Mouse (Mus musculus) megakaryocyte, embryonic 14.5 days (primary cell): ENCODE measurements around the gene Dstn. TPM values are rescaled to one million over a fixed set of nuclear protein-coding genes. Genes with fewer than 3 reads are reported as not detected.

Experiments used
- H3K27me3 ChIP-seq: replicated peaks from 2 replicates; pipeline ENCODE3; 2012; ENCODE audit warnings: inconsistent platforms
- H3K36me3 ChIP-seq: replicated peaks from 2 replicates; pipeline ENCODE3; 2012; ENCODE audit warnings: low read length, inconsistent platforms, mixed read lengths
- H3K4me1 ChIP-seq: 2 replicates; pipeline ENCODE4 v1.6.1; 2012; ENCODE audit warnings: inconsistent platforms
- H3K4me3 ChIP-seq: replicated peaks from 2 replicates; pipeline ENCODE3; 2012; ENCODE audit warnings: moderate library complexity, mild to moderate bottlenecking, inconsistent platforms
- H3K9me3 ChIP-seq: 2 replicates; pipeline ENCODE4 v1.6.1; 2012; ENCODE audit warnings: inconsistent platforms
- FLI1 ChIP-seq: IDR thresholded peaks from 2 replicates; pipeline ENCODE4 v1.6.1; 2012; ENCODE audit warnings: low read length, inconsistent platforms, mixed read lengths
- GATA1 ChIP-seq: IDR thresholded peaks from 3 replicates; pipeline ENCODE4 v1.6.1; 2012; ENCODE audit warnings: mixed read lengths, low read length, inconsistent platforms, borderline replicate concordance
- polyA plus RNA-seq: library from polyadenylated mRNA; stranded (reverse); fragments of >175 nt; gene quantifications from 2 replicates; pipeline ENCODE4 v1.2.3, GENCODE M21; 2012; ENCODE audit warnings: low replicate concordance; ENCODE audit not compliant: insufficient read depth

The Dstn gene
- polyA plus RNA-seq, 1 experiment = 18.3 TPM

GRCm38 (mm10) chr2:143973161-143973560 is 58.0 kb downstream of the Dstn start:
- no peak overlapping the region for H3K4me3 ChIP-seq
- no peak for TF ChIP-seq GATA1
- TF ChIP-seq FLI1 = no peak
- peaks cover 43% of the 10 kb centered on the region for H3K4me1 ChIP-seq
- H3K27me3 ChIP-seq = no peaks in the 10 kb centered on the region
- H3K36me3 ChIP-seq = peaks cover 94% of the 10 kb centered on the region
- H3K9me3 ChIP-seq = no peaks in the 10 kb centered on the region

- H3K36me3 ChIP-seq = peaks cover 94% of the 10 kb centered on the region
- H3K9me3 ChIP-seq = no peaks in the 10 kb centered on the region
- TF ChIP-seq FLI1 (no peak), GATA1 (no peak)
- peaks cover 61% of the 10 kb centered on the region for H3K4me1 ChIP-seq
- no peak overlapping the region for H3K4me3 ChIP-seq
- H3K27me3 ChIP-seq = no peaks in the 10 kb centered on the region
Observed at GRCm38 (mm10) chr2:143975146-143975649, 60.1 kb downstream of the Dstn start.

- TF ChIP-seq FLI1 = no peak
- no peak for TF ChIP-seq GATA1
- peaks cover 95% of the 10 kb centered on the region for H3K36me3 ChIP-seq
Observed at GRCm38 (mm10) chr2:143978444-143979147, 63.5 kb downstream of the Dstn start.

GRCm38 (mm10) chr2:143980781-143981398 is 65.8 kb downstream of the Dstn start:
- Histone ChIP-seq H3K36me3 (peaks cover 96% of the 10 kb centered on the region), H3K4me3 (no peak overlapping the region), H3K9me3 (no peaks in the 10 kb centered on the region), H3K27me3 (no peaks in the 10 kb centered on the region), H3K4me1 (peaks cover 85% of the 10 kb centered on the region)
- TF ChIP-seq GATA1 = no peak
- TF ChIP-seq FLI1 = no peak

More at GRCm38 (mm10) chr2:143978444-143979147, 63.5 kb downstream of the Dstn start:
- Histone ChIP-seq H3K9me3 (no peaks in the 10 kb centered on the region), H3K4me1 (peaks cover 85% of the 10 kb centered on the region), H3K4me3 (no peak overlapping the region), H3K27me3 (no peaks in the 10 kb centered on the region)

- no peak for TF ChIP-seq FLI1
- no peak for TF ChIP-seq GATA1
- H3K36me3 ChIP-seq = peaks cover 96% of the 10 kb centered on the region
Observed at GRCm38 (mm10) chr2:143982152-143982551, 67.0 kb downstream of the Dstn start.

GRCm38 (mm10) chr2:143982901-143983300 is 67.8 kb downstream of the Dstn start:
- H3K27me3 ChIP-seq = no peaks in the 10 kb centered on the region
- peaks cover 81% of the 10 kb centered on the region for H3K4me1 ChIP-seq
- H3K9me3 ChIP-seq = no peaks in the 10 kb centered on the region
- H3K4me3 ChIP-seq = no peak overlapping the region
- peaks cover 99% of the 10 kb centered on the region for H3K36me3 ChIP-seq
- TF ChIP-seq GATA1 (no peak), FLI1 (no peak)

More at GRCm38 (mm10) chr2:143982152-143982551, 67.0 kb downstream of the Dstn start:
- Histone ChIP-seq H3K4me1 (peaks cover 78% of the 10 kb centered on the region), H3K27me3 (no peaks in the 10 kb centered on the region), H3K9me3 (no peaks in the 10 kb centered on the region), H3K4me3 (no peak overlapping the region)

GRCm38 (mm10) chr2:143983482-143983881 is 68.4 kb downstream of the Dstn start:
- H3K4me1 ChIP-seq = peaks cover 80% of the 10 kb centered on the region
- H3K27me3 ChIP-seq = no peaks in the 10 kb centered on the region
- no peaks in the 10 kb centered on the region for H3K9me3 ChIP-seq
- H3K4me3 ChIP-seq = no peak overlapping the region
- peaks cover 99% of the 10 kb centered on the region for H3K36me3 ChIP-seq
- no peak for TF ChIP-seq GATA1
- no peak for TF ChIP-seq FLI1

GRCm38 (mm10) chr2:143987485-143987884 is 72.4 kb downstream of the Dstn start:
- peaks cover 86% of the 10 kb centered on the region for H3K36me3 ChIP-seq
- TF ChIP-seq GATA1 = no peak
- TF ChIP-seq FLI1 = no peak

GRCm38 (mm10) chr2:143988016-143988415 is 72.9 kb downstream of the Dstn start:
- Histone ChIP-seq H3K36me3 (peaks cover 82% of the 10 kb centered on the region), H3K27me3 (no peaks in the 10 kb centered on the region), H3K4me1 (peaks cover 81% of the 10 kb centered on the region), H3K9me3 (no peaks in the 10 kb centered on the region), H3K4me3 (no peak overlapping the region)
- TF ChIP-seq GATA1 (no peak), FLI1 (no peak)

More at GRCm38 (mm10) chr2:143987485-143987884, 72.4 kb downstream of the Dstn start:
- no peaks in the 10 kb centered on the region for H3K9me3 ChIP-seq
- peaks cover 81% of the 10 kb centered on the region for H3K4me1 ChIP-seq
- no peak overlapping the region for H3K4me3 ChIP-seq
- no peaks in the 10 kb centered on the region for H3K27me3 ChIP-seq

- TF ChIP-seq FLI1 (no peak), GATA1 (no peak)
- Histone ChIP-seq H3K36me3 (peaks cover 60% of the 10 kb centered on the region), H3K4me3 (no peak overlapping the region), H3K9me3 (no peaks in the 10 kb centered on the region), H3K27me3 (no peaks in the 10 kb centered on the region), H3K4me1 (peaks cover 70% of the 10 kb centered on the region)
Observed at GRCm38 (mm10) chr2:143990997-143991396, 75.9 kb downstream of the Dstn start.
